Mouse (Mus musculus) cerebellum, adult 2 months (tissue): ENCODE measurements around the gene Bid.
"Not testable (repeated sequence)": the region's sequence is repeated elsewhere in the genome, so short reads cannot be mapped to it uniquely, and the experiment has no call there.

Source experiments
- CTCF ChIP-seq: fragments of 200-500 bp; IDR thresholded peaks from 2 replicates; pipeline ENCODE4 v1.5.1; 2011; ENCODE audit warnings: low read depth, mild to moderate bottlenecking, control low read depth, low read length, moderate library complexity, borderline replicate concordance; ENCODE audit not compliant: insufficient read depth
- POLR2A ChIP-seq: fragments of 200-500 bp; IDR thresholded peaks from 2 replicates; pipeline ENCODE4 v1.6.1; 2011; ENCODE audit warnings: low read length, control low read depth, borderline replicate concordance; ENCODE audit not compliant: insufficient read depth

DNA sequence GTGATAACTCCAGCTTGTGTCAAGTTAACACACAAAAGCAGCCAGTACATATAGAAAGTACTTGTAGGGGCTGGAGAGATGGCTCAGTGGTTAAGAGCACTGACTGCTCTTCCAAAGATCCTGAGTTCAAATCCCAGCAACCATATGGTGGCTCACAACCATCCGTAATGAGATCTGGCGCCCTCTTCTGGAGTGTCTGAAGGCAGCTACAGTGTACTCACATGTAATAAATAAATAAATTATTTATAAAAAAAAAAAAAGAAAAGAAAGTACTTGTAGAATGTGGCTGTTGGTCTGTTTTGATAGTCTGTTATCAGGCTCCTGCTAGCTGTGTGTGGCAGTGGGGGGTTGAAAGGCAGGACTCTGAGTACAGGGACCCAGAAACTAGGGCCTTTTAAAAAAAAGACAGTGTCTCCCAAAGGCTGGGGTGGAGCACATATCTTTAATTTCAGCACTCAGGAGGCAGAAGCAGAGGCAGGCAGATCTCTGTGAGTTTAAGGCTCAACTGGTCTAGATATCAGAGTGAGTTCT is 8.2 kb upstream of the Bid start:
- not testable (repeated sequence) for TF ChIP-seq CTCF, POLR2A
